Comparison of ENCODE assay signal across 9 mouse cellular contexts in the genomic region with DNA sequence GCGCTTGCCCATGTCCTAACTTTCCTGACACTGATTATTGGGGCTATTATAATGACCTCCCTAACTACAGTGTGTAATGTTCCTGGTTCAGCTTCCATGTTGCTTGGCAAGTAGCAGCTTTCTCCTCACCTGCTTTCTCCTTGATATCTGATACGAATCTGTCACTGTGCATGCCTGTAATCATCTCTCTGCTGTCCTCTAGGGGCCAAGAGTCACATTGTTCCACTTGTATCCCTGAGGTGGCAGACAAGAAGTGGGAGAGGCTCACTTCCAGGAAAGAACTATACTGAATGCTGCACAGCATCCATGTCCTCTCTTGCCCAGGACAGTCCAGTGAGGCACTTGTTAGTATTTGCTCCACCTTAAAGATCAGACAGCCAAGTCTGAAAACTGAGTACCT.
A peak's percentile ranks its signal among the peaks of the same experiment; 100 is the strongest.
DNase-seq lines count a peak whose midpoint lies in the region; ATAC-seq and TF ChIP-seq lines count a peak whose summit lies in the region.
"Had no signal": no experiment of that assay in that cellular context is flagged by ENCODE, and none has a peak within 500 bp of the region (broad histone marks: within the 10 kb centered on the region; RNA-seq: fewer than 3 reads in every experiment).

No protein-coding gene starts in this region.

- WGBS in heart, adult 2 months, result 48% methylated on average over 2 of the region's 2 CpGs
- 51% methylated on average over 2 of the region's 2 CpGs for WGBS in heart, embryonic 11.5 days (ENCODE audit: insufficient replicate concordance)
- WGBS in spleen, adult 2 months, result 42% methylated on average over 2 of the region's 2 CpGs

- DNase-seq in heart, adult 2 months, result no peak
- peak; percentile 21 to 48 for DNase-seq in spleen, adult 2 months (ENCODE audit: low read depth in 1 of 2, low spot score in 2 of 2)
- DNase-seq in spleen, adult 12 weeks (ENCODE audit: low spot score), result no peak
- DNase-seq in frontal cortex, adult 2 months (ENCODE audit: extremely low spot score in 1 of 2, low spot score in 1 of 2), result peak; percentile 13 to 53
- no peak for DNase-seq in yolk sac, embryonic 10.5 days (ENCODE audit: low spot score)
- no peak for DNase-seq in Muller cell, postnatal 12 days (ENCODE audit: inconsistent ontology term)

- no peaks in the 10 kb centered on the region for H3K9me3 ChIP-seq in heart, embryonic 11.5 days (replicated peaks; ENCODE audit: control insufficient read depth, low read length)
- H3K9me3 ChIP-seq: heart, embryonic 13.5 days had no signal

- no peak overlapping the region for H3K9ac ChIP-seq in heart, adult 2 months (ENCODE audit: low read depth, low read length)
- H3K9ac ChIP-seq in heart, embryonic 11.5 days (ENCODE audit: low read depth, low read length), result no peak overlapping the region
- H3K9ac ChIP-seq: heart, embryonic 13.5 days had no signal

- peak; percentile 50 for TF ChIP-seq CTCF in heart, adult 2 months (IDR thresholded peaks at IDR 0.05)
- peak; percentile 49; the same call in 1 of the 2 replicates for TF ChIP-seq CTCF in spleen, adult 2 months (IDR thresholded peaks at IDR 0.05; ENCODE audit: extremely low read depth, insufficient read depth, insufficient read length, insufficient replicate concordance)

- H3K4me2 ChIP-seq in heart, embryonic 11.5 days, result no peak overlapping the region
- H3K4me2 ChIP-seq: heart, embryonic 13.5 days had no signal

- no peaks in the 10 kb centered on the region for H3K27me3 ChIP-seq in heart, adult 2 months (ENCODE audit: control insufficient read depth, insufficient read depth, low read length)
- no peaks in the 10 kb centered on the region for H3K27me3 ChIP-seq in heart, embryonic 11.5 days (ENCODE audit: control insufficient read depth, insufficient read depth, low read length)
- H3K27me3 ChIP-seq in spleen, adult 2 months (ENCODE audit: control insufficient read depth, insufficient read depth, low read length), result no peaks in the 10 kb centered on the region
- H3K27me3 ChIP-seq: heart, embryonic 13.5 days had no signal

- H3K4me3 ChIP-seq in heart, adult 2 months, result no peak overlapping the region
- no peak overlapping the region for H3K4me3 ChIP-seq in heart, embryonic 11.5 days (ENCODE audit: low read depth, low read length)
- no peak overlapping the region for H3K4me3 ChIP-seq in spleen, adult 2 months (ENCODE audit: extremely low read depth, insufficient read depth, insufficient read length)
- H3K4me3 ChIP-seq: heart, embryonic 13.5 days had no signal

- intact Hi-C loops in heart, adult 2 months (cut with DNase I), result no loop called here

- TF ChIP-seq EP300 in heart, adult 2 months (IDR thresholded peaks at IDR 0.05; ENCODE audit: insufficient read depth, low read depth, low read length), result no peak

- ATAC-seq in heart, embryonic 11.5 days (replicated peaks; ENCODE audit: insufficient number of reproducible peaks, low FRiP score, low TSS enrichment), result no peak
- peak; percentile 49; the same call in 1 of the 2 replicates for ATAC-seq in megakaryocyte, adult 5-6 weeks (ENCODE audit: poor library complexity, severe bottlenecking)

- H3K79me2 ChIP-seq in heart, adult 2 months (replicated peaks; ENCODE audit: control insufficient read depth, insufficient read depth, low read length), result no peaks in the 10 kb centered on the region

- no peaks in the 10 kb centered on the region for H3K36me3 ChIP-seq in heart, adult 2 months (ENCODE audit: control insufficient read depth, insufficient read depth, low read length)
- no peaks in the 10 kb centered on the region for H3K36me3 ChIP-seq in heart, embryonic 11.5 days (ENCODE audit: control insufficient read depth, insufficient read depth, low read length)
- H3K36me3 ChIP-seq in spleen, adult 2 months (ENCODE audit: control insufficient read depth, insufficient read depth, low read length), result no peaks in the 10 kb centered on the region
- H3K36me3 ChIP-seq: heart, embryonic 13.5 days had no signal

- no peak overlapping the region for H3K27ac ChIP-seq in heart, adult 2 months
- H3K27ac ChIP-seq in heart, embryonic 11.5 days (ENCODE audit: low read depth, low read length), result no peak overlapping the region
- H3K27ac ChIP-seq in spleen, adult 2 months (ENCODE audit: insufficient read depth, low read length), result no peak overlapping the region
- H3K27ac ChIP-seq: heart, embryonic 13.5 days had no signal

- TF ChIP-seq POLR2A in heart, adult 2 months (IDR thresholded peaks at IDR 0.05; ENCODE audit: insufficient read depth, low read depth, low read length), result no peak
- TF ChIP-seq POLR2A in spleen, adult 2 months (IDR thresholded peaks at IDR 0.05; ENCODE audit: low read depth, low read length), result no peak

- no peaks in the 10 kb centered on the region for H3K4me1 ChIP-seq in heart, adult 2 months (ENCODE audit: control insufficient read depth, insufficient read depth, low read length)
- 0 out of 2 replicates have a peak, but pooled peaks cover 2% of the 10 kb centered on the region for H3K4me1 ChIP-seq in heart, embryonic 11.5 days (ENCODE audit: control insufficient read depth, insufficient read depth, low read length)
- H3K4me1 ChIP-seq in spleen, adult 2 months (ENCODE audit: control insufficient read depth, insufficient read depth, insufficient read length), result no peaks in the 10 kb centered on the region; the same call in 1 of the 2 replicates
- H3K4me1 ChIP-seq: heart, embryonic 13.5 days had no signal

Comparison
In these comparisons a context has a peak if more than half of its experiments do, and no peak if none do; other contexts are left out.
1. DNase-seq: peak in spleen, adult 2 months (2 of 2) and frontal cortex, adult 2 months (2 of 2); none in heart, adult 2 months (0 of 2), spleen, adult 12 weeks (single experiment), yolk sac, embryonic 10.5 days (single experiment) and Muller cell, postnatal 12 days (single experiment).